Mouse (Mus musculus) ovary, postnatal 36 days (tissue): ENCODE results near the gene Rbm33.

Experiments used
- DNase-seq: peaks from one replicate; pipeline ENCODE4 v3.0.0; 2022; ENCODE audit warnings: low spot score, mixed read lengths

Gene Rbm33

DNA sequence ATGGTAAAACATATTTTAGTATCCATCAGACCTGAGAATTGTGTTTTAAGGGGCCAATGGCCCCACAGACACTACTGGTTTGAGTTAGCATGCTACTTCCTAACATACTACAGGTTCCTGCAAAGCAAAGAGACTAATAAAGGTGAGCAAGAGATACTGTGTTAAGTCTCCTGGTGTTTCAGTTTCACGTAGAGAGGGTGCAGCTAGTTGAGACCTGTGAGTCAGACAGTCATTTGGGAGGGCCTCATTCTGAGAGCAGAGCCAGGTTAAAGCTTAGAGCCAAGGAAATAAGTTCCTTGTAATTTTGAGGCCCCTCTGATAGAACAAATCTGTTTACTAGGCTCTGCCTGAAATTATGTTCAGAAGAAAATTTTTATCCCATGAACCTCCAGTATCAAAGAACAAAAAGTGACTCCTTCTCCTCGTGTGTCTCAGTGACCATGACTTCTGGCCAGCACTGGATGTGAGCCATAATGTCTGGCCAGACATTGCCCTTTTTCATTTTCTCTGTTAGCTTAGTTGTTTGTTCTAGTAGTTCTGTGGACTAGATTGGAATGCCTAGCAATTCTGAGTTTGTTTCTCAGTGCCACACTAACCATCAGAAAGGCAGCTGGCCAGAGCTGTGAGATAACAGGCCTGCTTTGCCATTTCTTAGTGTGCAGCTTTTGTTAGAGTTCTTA lies 95.2 kb downstream of the Rbm33 start:
- peak; percentile 59 for DNase-seq

DNA sequence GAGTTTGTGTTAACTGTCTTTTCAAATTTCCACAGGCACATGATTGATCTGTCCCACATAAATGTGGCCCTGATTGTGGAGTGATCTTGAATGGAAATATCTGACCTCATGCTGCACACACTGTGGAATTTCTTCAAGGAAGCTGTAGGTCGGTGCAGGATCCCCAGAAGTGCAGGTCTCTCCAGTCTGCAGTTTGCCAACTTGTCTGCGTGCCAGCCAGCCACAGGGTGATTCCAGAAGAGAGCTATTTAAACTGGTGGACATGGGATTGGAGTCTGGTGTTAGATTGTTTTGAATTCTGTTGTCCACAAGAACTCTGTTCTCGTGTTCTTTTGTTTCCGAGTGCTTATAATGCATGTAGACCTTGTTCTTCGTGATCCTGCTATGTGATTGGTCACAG lies 96.6 kb downstream of the Rbm33 start:
- no peak for DNase-seq

DNA sequence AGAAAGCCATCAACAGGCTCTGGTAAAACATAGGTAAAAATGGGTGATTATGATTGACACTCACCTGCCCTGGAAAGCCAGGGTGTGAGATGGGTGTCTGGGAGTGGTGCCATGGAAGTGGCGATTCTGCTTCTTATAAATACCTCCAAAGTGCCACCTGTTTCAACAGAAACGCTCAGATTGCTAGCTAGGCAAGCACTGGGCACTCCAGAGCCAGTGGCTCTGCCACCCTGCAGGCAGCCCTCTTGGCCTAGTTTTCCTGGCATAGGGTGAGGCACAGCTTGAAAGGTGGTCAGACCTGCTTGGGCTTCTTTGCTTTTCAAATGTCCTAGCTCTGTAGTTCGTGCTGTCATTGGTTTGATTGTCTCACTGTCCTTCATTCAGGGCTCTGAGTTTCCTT lies 97.2 kb downstream of the Rbm33 start:
- DNase-seq: no peak

DNA sequence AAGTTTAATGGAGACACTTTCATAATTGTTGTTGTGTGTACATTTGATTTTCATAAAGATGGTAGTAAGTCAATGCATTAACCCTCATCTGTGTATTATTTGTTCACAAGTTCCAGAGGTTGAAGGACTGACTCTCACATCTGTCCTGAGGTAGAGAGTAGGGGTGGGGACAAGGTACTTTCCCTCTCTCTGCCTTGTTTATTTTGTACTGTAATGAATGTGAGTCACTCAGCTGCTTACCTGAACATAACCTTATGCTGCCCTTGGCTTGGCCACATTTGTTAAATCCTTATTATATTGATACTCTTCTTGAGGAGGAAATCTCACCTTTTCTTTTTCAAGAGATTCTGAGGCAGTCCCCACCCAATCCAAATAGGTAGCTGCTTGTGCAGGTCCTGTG lies 99.1 kb downstream of the Rbm33 start:
- no peak for DNase-seq

DNA sequence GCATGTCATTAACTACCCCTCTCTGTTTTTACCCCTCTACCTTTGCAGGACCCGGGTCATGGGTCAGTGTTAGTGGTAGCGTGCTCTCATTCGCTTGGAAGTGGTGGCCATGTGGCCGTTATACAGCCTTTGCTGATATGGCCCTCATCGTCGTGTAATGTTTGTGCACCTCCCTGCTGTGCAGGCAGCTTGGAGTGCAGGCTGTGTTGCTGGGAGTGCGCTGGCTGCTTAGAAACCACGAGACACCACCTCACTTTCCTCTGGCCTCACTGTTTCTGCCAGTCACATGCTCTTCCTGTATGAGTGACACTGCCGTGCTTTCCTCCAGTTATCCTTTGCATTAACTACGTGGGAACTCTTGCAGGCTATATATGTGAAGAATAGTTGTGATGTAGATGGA lies 101.8 kb downstream of the Rbm33 start:
- no peak for DNase-seq

DNA sequence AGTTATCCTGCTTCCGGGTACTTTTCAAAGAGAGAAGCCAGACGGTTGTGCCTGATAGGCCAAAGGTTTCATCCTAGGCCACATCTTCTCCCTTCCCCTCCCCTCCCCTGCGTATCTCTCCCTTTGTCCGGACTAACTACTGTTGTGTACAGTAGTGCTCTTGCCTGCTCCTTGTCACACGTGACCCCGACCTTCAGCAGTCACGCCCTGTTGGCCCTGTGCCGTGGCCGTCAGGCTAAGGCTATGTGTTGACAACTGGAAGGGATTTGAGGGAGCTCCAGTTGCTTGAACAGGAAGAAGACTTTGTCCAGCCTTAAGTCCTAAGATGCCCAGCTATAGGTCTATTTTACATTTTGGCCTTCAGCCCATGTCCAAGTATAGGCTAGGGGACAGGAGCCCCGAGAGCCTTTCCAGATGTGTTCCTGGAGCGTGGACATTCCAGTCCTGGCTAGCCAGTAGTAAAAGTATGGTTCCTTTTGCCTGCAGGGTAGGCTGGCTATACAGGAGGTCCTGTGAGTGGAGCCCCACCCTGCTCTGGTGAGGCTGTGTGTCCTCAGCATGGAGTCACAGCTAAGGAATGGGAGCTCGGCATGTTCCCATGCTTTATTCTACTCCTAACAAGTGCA lies 102.8 kb downstream of the Rbm33 start:
- DNase-seq: no peak

DNA sequence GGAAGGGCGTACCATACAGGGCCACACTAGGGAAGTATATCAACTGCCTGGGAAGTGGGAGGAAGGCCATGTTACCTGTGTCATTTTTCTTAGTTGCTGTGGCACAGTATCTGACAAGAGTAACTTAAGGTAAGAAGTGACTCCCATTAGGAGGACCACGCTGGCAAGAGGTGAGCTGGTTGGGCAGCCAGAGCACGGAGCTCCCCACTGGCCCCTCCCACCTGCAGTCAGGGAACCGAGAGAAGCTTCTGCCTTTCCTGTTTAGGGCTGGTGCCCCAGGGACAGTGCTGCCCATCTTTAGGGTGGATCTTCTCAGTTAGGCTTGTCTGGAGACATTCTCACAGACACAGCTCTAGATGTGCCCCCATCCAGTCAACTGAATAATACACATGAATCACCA lies 106.9 kb downstream of the Rbm33 start:
- DNase-seq: no peak

DNA sequence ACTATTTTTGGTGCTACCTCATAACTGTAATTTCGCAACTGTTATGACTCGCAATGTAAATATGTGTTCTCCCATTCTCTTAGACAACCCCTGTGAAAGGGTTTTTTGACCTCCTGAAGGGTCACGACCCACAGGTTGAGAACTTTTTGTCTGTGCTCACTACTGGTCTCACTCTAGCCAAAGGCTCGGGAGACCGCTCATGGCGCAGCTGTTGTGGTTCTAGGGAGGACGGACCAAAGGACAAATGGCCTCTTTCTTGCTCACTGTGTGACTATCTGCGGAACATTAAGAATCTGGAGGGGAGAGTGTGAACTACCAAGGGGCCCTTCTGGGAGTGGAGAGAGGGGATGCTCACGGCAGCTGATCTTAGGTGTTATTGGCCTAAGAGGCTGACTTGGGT lies 109.0 kb downstream of the Rbm33 start:
- DNase-seq: no peak

DNA sequence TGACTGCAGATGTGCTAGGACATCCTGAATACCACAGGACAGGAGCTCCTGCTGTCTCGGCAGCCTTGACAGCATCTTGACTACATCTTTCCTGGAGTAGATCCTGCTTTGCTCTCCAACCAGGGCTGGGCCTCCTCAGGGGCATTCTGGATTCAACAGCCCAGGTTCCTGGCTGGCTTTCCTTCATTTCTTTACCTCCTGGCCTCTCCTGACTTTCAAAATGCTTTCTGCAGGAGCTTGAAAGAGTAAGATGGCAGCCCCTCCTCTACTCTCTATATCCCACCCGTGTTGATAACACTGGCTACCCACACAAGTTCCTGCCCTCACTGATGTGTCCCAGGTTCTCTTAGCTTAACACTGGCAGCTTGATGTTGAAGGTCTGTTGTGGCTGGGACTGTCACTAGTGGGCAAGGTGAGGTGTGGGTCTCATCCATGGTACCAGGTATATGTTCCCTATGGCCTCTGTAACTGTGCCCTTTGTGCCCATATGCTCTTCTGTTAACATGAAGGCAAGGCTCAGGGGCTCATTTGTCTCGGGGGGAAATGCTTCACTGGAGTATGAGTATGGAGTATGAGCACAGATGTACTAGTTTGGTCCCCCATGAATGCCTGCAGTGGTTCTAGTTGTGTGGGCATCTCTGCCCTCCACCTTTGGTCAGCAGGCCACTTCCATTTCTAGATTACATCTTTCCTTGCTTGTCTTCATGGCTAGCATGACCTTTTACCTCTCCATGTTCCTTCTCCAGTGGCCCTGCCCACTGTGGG lies 133.4 kb downstream of the Rbm33 start:
- DNase-seq: no peak

DNA sequence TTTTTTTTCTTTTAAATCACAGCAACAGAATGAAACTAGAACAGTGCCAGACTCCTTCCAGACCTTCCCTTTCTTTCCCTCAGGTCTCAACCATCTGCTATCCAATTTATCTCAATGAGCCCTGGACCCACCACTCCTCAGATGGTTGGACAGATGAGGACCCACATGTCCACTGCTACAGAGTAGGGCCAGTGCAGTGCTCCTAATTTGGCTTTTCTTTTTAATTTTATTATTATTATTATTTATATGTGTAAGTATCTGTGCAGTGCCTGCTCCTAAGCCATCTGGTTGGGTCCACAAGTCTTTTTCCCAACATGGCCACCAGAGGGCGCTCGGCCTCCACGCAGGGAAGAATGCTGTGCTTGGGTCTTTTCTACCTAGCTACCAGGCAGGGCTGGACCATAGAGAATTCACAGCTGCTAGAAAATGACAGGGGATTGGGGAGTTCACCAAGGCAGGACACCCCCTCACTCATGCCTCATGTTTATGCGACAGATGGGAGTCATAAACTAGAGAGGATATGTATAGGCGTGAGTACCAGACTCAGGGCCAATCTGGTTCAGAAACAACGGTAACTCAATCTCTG lies 134.2 kb downstream of the Rbm33 start:
- DNase-seq: peak; percentile 78

DNA sequence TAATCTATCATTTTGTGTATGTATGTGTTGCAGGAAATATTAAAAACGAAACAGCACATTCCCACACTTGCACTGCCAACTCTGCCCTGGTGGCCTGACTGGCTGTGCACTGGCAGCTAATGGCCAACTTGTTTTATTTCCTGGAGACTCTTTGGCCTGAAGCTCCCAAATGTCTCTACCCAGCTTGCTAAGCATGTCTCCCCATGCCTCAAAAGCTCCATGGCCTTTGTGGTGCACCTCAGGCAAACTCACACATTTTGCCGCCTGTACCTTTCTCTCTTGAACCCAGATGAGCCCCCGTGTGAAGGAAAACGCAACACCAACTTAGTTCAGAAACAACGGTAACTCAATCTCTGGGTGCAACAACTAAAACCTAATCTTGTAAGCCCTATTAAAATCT lies 136.2 kb downstream of the Rbm33 start:
- no peak for DNase-seq

DNA sequence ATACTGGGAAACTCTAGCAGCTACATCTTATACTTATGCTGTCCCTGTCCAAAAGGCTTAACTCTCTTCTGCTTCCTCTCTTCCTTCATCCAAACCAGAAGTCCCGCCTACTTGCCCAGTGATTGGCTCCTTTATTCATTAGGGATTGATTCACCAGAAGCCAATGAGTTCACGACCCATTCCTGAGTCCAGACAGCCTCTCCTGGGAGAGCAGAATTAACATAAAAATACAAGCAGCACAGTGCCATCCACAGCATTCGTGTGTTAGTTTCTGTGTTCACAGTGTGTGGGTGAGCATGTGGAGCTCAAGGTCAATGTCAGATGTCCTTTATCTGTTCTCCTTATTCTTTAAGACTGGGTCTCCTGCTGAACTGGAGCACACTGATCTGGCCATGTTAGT lies 136.6 kb downstream of the Rbm33 start:
- DNase-seq: no peak

DNA sequence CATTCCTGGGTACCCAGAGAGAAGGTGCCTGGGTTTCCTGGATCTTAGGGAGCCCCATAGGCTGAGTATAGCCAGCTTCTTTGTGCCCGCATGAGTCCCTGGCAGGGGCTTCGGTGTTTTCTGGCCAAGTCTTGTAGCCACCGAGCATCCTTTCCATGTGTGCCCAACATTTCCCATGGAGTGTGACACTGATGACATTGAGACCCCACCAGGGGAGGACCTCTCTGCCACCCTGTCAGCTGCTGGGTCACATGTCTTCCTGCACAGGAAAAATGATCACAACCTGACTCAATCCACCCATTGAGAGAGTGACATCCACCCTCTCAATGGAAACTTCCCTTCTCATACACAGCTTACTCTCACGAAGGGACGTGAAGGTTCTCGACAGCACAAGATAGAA lies 137.6 kb downstream of the Rbm33 start:
- DNase-seq: no peak

DNA sequence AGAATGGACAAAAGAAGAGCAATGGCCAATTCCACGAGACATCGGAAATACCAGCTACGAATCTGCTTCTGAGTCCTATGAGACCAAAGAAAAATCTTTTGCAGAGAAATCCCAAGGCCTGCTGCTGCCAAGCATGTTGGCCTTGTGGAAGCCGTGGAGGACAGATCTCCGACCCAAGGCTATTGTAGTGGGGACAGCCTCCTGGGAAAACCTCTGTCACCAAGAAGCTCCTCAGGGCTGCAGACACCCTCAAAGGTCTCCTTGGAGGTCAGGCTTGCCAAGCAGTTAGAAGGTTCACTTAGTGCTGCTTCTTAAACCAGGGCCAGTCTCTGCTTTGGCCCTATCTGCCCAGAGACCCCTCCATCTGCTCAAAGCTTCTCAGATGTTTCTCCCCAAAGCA lies 138.8 kb downstream of the Rbm33 start:
- DNase-seq: no peak

DNA sequence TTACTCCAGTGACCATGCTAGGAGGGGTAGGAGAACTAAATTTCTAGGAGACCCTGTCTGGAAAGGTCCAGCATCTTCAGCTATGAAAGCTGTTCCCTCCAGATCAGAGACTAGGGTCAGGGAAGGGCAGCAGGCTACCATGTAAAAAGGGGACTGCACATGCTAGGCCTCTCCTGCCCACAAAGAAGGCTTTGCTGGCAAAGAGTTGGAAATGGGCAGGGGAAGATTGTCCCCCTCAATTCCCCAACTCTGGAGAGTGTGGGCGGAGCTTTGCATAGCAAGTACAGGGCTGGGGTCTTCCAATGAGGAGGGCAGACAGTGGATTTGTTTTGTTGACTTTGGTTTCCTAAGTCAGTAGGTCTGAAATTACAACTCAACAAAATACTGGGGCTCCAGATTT lies 139.4 kb downstream of the Rbm33 start:
- DNase-seq: no peak

DNA sequence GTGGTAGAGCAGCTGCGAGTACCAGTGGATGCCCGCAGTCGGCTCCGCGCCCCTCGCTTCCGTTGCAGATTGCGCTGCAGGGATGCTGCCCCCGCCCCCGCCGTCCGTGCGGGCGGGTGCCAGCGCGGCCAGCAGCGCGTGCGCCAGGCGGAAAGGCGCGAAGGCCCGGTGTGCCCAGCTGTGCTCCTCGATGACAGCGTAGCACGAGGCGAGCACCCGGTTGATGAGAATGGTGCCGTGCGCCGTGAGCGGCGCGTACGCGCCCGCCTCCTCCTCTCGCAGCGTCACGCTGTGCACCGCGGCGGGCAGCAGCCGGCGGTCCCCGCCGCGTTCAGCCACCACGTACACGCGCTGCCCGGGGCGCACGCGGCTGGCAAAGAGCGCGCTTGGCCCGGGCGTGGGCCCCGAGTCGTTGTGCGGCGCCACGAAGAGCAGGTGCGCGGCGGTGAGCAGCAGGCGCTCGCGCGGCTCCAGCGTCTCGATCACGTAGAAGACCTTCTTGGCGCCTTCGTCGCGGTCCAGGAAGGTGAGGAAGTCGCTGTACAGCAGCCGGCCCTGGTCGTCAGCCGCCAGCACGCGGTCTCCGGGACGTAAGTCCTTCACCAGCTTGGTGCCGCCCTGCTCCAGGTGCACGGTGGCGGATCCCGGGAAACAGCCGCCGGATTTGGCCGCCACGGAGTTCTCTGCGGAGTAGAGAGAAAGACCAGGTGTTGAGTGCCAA lies 141.2 kb downstream of the Rbm33 start:
- DNase-seq: no peak

DNA sequence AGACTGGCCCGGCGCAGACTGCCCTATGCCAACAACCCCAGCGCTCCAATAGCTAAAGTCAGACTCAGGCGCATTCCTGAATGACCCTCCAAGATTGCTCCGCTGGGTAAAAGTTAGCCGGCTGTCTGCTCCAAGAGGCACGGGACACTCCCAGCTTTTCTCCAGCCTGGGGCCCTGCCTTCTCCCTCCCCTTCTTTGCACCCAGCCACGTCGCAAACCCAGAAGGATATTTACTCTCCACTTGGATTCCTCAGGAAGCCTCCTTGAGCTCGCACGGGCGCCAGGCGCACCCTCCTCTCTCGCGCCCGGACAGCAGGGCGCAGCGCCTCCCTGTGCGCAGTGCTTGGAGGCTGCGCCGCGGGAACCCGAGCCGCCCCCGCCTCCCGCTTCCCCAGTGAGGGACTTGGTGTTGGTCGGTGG lies 141.9 kb downstream of the Rbm33 start:
- DNase-seq: no peak

DNA sequence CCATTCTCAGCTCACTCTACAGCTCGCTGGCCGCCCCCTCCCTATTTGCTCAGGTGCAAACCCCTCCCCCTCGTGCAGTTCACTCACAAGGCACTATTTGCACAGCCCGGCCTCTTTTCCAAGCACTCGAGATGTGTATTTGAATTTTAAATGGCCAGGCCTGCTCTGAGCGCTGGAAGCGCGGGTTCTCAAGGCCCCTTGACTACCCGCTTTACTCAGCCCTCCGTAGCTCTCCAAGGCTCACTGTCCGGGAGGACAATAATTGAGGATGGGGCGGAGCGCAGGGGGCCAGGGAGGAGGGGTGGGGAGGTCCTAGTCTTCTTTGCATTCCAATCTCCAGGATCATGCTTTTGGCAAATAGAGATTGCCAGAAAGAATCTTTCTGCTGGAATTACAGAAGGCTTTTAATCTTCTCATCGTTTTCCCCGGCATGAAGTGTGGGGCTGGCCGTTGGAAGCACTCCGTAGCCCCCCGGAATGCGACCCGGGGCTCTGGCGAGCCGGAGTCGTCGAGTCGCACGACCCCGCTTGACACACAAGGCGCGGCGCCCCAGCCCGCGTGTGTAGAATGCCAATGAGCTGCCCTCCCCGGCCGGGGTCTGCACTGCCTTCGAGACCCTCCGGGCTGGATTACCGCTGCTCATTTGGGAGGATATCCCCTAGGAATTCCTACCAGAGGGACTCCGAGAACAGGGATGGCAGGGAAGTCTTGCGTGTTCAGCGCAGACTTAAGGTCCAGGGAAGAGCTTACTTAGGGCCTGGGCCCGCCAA lies 142.7 kb downstream of the Rbm33 start:
- no peak for DNase-seq

DNA sequence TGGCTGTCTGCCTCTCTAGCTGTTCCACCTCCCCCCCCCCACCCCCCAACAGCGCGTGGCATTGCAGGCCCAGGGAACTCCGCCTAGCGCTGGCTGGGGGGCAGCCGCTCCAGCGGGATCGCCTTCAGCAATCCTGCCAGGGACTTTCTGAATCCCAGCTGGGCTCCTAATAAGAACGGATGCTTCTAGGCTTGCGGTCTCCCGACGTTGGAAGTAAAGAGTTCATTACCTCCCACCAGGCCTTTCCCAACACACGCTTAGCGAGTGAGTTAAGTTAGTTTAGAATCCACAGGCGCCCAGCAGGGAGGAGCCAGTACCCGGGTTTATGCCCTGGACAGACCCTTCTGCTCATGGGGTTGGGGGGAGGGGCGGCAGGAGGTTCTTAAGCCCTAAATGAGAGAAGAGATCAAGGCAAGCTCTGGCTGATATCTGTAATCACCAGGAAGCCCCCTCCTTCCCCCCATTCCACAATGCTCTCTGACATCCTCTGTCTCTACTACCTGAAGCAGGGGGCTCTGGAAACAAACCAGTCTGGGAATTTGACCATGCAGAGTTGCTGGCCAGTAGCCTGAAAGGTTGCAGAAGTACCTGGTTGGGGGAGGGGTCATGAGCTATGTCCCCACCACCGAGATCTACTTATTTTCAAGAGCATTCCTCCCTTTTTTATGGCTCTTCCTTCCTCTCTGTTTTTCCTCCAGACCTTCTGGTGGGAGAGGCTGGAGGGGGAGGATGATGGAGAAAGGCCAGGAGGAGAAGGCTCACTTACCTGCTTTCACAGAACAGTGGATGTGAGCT lies 143.8 kb downstream of the Rbm33 start:
- no peak for DNase-seq

DNA sequence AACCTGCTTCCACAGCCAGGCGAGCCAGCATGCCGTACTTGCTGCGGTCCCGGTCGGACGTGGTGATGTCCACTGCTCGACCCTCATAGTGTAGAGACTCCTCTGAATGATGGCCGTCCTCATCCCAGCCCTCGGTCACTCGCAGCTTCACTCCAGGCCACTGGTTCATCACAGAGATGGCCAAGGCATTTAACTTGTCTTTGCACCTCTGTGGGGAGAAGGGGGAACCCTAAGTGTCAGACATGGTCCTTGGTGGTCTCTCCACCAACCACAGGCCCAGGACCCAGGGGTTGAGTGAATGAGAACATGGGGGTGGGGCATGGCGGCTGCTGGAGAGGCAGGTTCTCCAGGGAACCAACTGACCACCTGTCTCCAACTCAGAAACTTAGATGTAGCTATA lies 144.5 kb downstream of the Rbm33 start:
- DNase-seq: no peak
